Comparison of ENCODE assay signal across 8 mouse cellular contexts in genomic region chr11:60115024-60115538, GRCm38 (mm10). TPM values are rescaled to one million over a fixed set of nuclear protein-coding genes. Genes with fewer than 3 reads are reported as not detected.
DNase-seq lines count a peak whose midpoint lies in the region; ATAC-seq lines count a peak whose summit lies in the region.

No protein-coding gene starts in this region.

- peak overlapping the region; percentile 92 for H3K27ac ChIP-seq in embryonic facial prominence, embryonic 12.5 days
- H3K27ac ChIP-seq in limb, embryonic 13.5 days = peak overlapping the region; percentile 96
- peak overlapping the region; percentile 89 for H3K27ac ChIP-seq in midbrain, embryonic 15.5 days

- no peaks in the 10 kb centered on the region for H3K9me3 ChIP-seq in embryonic facial prominence, embryonic 12.5 days
- H3K9me3 ChIP-seq in limb, embryonic 13.5 days = no peaks in the 10 kb centered on the region
- H3K9me3 ChIP-seq in midbrain, embryonic 15.5 days = no peaks in the 10 kb centered on the region

- DNase-seq in 3T3-L1 (ENCODE audit: low read depth, low spot score) = peak; percentile 95
- peak; percentile 93 for DNase-seq in adrenal gland, postnatal 25 days
- DNase-seq in heart, adult 11 months = peak; percentile 100
- DNase-seq in kidney, adult 18-20 months = peak; percentile 96
- peak; percentile 93 to 96 for DNase-seq in spleen, adult 18-20 months

- peak; percentile 93 for ATAC-seq in embryonic facial prominence, embryonic 12.5 days (ENCODE audit: insufficient number of reproducible peaks, insufficient read depth, low FRiP score, low TSS enrichment)
- peak; percentile 94 for ATAC-seq in limb, embryonic 13.5 days (ENCODE audit: low FRiP score, low read depth)
- ATAC-seq in midbrain, embryonic 15.5 days (replicated peaks) = peak; percentile 94

- H3K9ac ChIP-seq in embryonic facial prominence, embryonic 12.5 days = peak overlapping the region; percentile 53
- peak overlapping the region; percentile 68 for H3K9ac ChIP-seq in limb, embryonic 13.5 days
- peak overlapping the region; percentile 59 for H3K9ac ChIP-seq in midbrain, embryonic 15.5 days

- peak overlapping the region; percentile 42 for H3K4me3 ChIP-seq in embryonic facial prominence, embryonic 12.5 days
- H3K4me3 ChIP-seq in limb, embryonic 13.5 days = peak overlapping the region; percentile 52
- peak overlapping the region; percentile 49 for H3K4me3 ChIP-seq in midbrain, embryonic 15.5 days

- H3K27me3 ChIP-seq in embryonic facial prominence, embryonic 12.5 days = no peaks in the 10 kb centered on the region
- H3K27me3 ChIP-seq in limb, embryonic 13.5 days = no peaks in the 10 kb centered on the region
- H3K27me3 ChIP-seq in midbrain, embryonic 15.5 days (replicated peaks) = no peaks in the 10 kb centered on the region

- H3K4me1 ChIP-seq in embryonic facial prominence, embryonic 12.5 days = peaks cover 59% of the 10 kb centered on the region
- peaks cover 63% of the 10 kb centered on the region for H3K4me1 ChIP-seq in limb, embryonic 13.5 days
- H3K4me1 ChIP-seq in midbrain, embryonic 15.5 days = peaks cover 48% of the 10 kb centered on the region

- under 1% methylated on average over 34 of the region's 43 CpGs for WGBS in embryonic facial prominence, embryonic 12.5 days
- under 1% methylated on average over 29 of the region's 43 CpGs for WGBS in limb, embryonic 13.5 days
- 2% methylated on average over 35 of the region's 43 CpGs for WGBS in midbrain, embryonic 15.5 days

- peak overlapping the region; percentile 58 for H3K4me2 ChIP-seq in embryonic facial prominence, embryonic 12.5 days (replicated peaks)
- peak overlapping the region; percentile 90 for H3K4me2 ChIP-seq in limb, embryonic 13.5 days (replicated peaks)
- H3K4me2 ChIP-seq in midbrain, embryonic 15.5 days = peak overlapping the region; percentile 81

- no peaks in the 10 kb centered on the region for H3K36me3 ChIP-seq in embryonic facial prominence, embryonic 12.5 days
- 0 out of 2 replicates have a peak, but pooled peaks cover 4% of the 10 kb centered on the region for H3K36me3 ChIP-seq in limb, embryonic 13.5 days
- no peaks in the 10 kb centered on the region for H3K36me3 ChIP-seq in midbrain, embryonic 15.5 days (replicated peaks)

RNA-seq across cellular contexts. Expression of gene Rai1, which starts 10.3 kb away (rescaled TPM):
- 54.2 and 57.8 TPM in 2 replicates for total RNA-seq in adrenal gland, postnatal 25 days (2021)
- polyA plus RNA-seq in embryonic facial prominence, embryonic 12.5 days (2016; fragmentation: Nextera tagmentation; extraction: Ambion mirVana) = 35.6 and 36.4 TPM in 2 replicates
- 27.3 and 29.6 TPM in 2 replicates for polyA plus RNA-seq in limb, embryonic 13.5 days (2015; fragmentation: Nextera tagmentation; extraction: Ambion mirVana)
- 34.2 and 34.7 TPM in 2 replicates for polyA plus RNA-seq in midbrain, embryonic 15.5 days (2015; fragmentation: Nextera tagmentation; extraction: Ambion mirVana)

Comparison
In these comparisons a context has a peak if more than half of its experiments do, and no peak if none do; other contexts are left out.
1. Peak in every context shown above with its lines: DNase-seq, ATAC-seq, H3K4me3 ChIP-seq and H3K27ac ChIP-seq.